Mouse (Mus musculus) CH12.LX (cell line): Measurements from ENCODE around the gene Avp.

ENCODE experiments used
- CHD2 ChIP-seq: IDR thresholded peaks from 2 replicates; pipeline ENCODE4 v1.6.1; 2011; ENCODE audit warnings: low read length, improper control_type of control experiment
- CTCF ChIP-seq, 2 experiments: IDR thresholded peaks in 1 of 2; conservative IDR thresholded peaks in 1 of 2; 2 replicates each; pipeline ENCODE4 v1.5.1; 2011 to 2012; ENCODE audit warnings: low read depth in 2 of 2, low read length in 2 of 2, improper control_type of control experiment in 1 of 2, inconsistent platforms in 1 of 2, mild to moderate bottlenecking in 1 of 2, moderate library complexity in 1 of 2
- JUND ChIP-seq: conservative IDR thresholded peaks from 2 replicates; pipeline ENCODE4 v1.6.1; 2011; ENCODE audit warnings: low read depth, low read length, improper control_type of control experiment
- NELFE ChIP-seq: IDR thresholded peaks from 2 replicates; pipeline ENCODE4 v1.6.1; 2011; ENCODE audit warnings: low read depth, low read length, improper control_type of control experiment
- POLR2A ChIP-seq: IDR thresholded peaks from 2 replicates; pipeline ENCODE4 v1.6.1; 2011; ENCODE audit warnings: low read depth, mild to moderate bottlenecking, improper control_type of control experiment, low read length
- USF1 ChIP-seq: IDR thresholded peaks from 2 replicates; pipeline ENCODE4 v1.6.1; 2014; ENCODE audit warnings: low read depth, mild to moderate bottlenecking, inconsistent platforms, low read length, improper control_type of control experiment
- USF2 ChIP-seq: conservative IDR thresholded peaks from 2 replicates; pipeline ENCODE4 v1.6.1; 2011; ENCODE audit warnings: low read depth, low read length, improper control_type of control experiment

DNA sequence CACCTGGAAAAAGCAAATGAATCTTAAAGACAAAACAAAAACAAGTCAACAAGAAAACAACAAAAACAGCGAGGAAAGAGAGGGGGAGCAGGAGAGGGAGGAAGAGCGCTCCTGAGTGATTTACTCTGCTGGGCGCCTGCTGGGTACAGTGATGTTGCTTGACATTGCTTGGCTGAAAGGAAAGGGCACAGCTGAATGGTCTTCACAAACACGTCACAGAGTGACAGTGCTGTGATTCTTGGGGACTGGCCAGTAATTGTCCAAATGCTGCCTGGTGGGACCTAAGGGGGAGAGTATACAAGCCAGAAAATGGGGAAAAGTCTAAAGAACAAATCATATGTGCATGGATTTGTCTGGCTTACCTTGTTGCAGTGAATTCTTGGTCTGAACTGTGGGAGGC, 19.8 kb upstream of the Avp start:
- TF ChIP-seq JUND (no peak), CHD2 (no peak), NELFE (no peak), USF1 (no peak), USF2 (no peak), CTCF (conservative IDR thresholded peaks at IDR 0.05 in 1 of 2, IDR thresholded peaks at IDR 0.05 in 1 of 2; ENCODE audit: low read depth in 2 of 2, low read length in 2 of 2) (no peak), POLR2A (no peak)
